Mouse (Mus musculus) neural tube, embryonic 13.5 days (tissue): ENCODE results near the gene Stpg3. TPM values are rescaled to one million over a fixed set of nuclear protein-coding genes. Genes with fewer than 3 reads are reported as not detected.
A peak's percentile ranks its signal among the peaks of the same experiment; 100 is the strongest.

Source experiments
- ATAC-seq: fragments of 200-750 bp; cut with Nextera tagmentation; 2 replicates; pipeline ENCODE4 v1.8.0; 2017; ENCODE audit warnings: low read depth, mild to moderate bottlenecking, moderate TSS enrichment, moderate library complexity
- H3K27ac ChIP-seq: fragments of 300-500 bp; sonication (generic); replicated peaks from 2 replicates; pipeline ENCODE4 v1.5.1; 2015; ENCODE audit warnings: moderate library complexity, mild to moderate bottlenecking, inconsistent platforms
- H3K27me3 ChIP-seq: fragments of 300-500 bp; sonication (generic); 2 replicates; pipeline ENCODE4 v1.6.1; 2015; ENCODE audit warnings: mild to moderate bottlenecking, inconsistent platforms
- H3K36me3 ChIP-seq: fragments of 300-500 bp; sonication (generic); 2 replicates; pipeline ENCODE4 v1.6.1; 2015; ENCODE audit warnings: mild to moderate bottlenecking, inconsistent platforms
- H3K4me1 ChIP-seq: fragments of 300-500 bp; sonication (generic); replicated peaks from 2 replicates; pipeline ENCODE4 v1.6.1; 2015; ENCODE audit warnings: inconsistent platforms
- H3K4me2 ChIP-seq: fragments of 300-500 bp; sonication (generic); 2 replicates; pipeline ENCODE4 v1.6.1; 2015; ENCODE audit warnings: inconsistent platforms, mild to moderate bottlenecking, moderate library complexity
- H3K4me3 ChIP-seq: fragments of 300-500 bp; sonication (generic); 2 replicates; pipeline ENCODE4 v1.5.1; 2015; ENCODE audit warnings: mild to moderate bottlenecking, inconsistent platforms
- H3K9ac ChIP-seq: fragments of 300-500 bp; sonication (generic); 2 replicates; pipeline ENCODE4 v1.6.1; 2015; ENCODE audit warnings: moderate library complexity, mild to moderate bottlenecking, inconsistent platforms
- H3K9me3 ChIP-seq: fragments of 300-500 bp; sonication (generic); 2 replicates; pipeline ENCODE4 v1.6.1; 2016; ENCODE audit warnings: inconsistent platforms
- WGBS: fragments of 180-500 bp; shearing (Covaris S2); methylation state at CpG from one replicate; pipeline ENCODE4 v1.1.7; 2015; 5-methylcytosine and 5-hydroxymethylcytosine counted together
- polyA plus RNA-seq: library from polyadenylated mRNA; unstranded; fragments of >200 nt; fragmentation: Nextera tagmentation; extraction: Ambion mirVana; gene quantifications from 2 replicates; pipeline ENCODE4 v1.2.1, GENCODE M21; 2015

Gene Stpg3
- polyA plus RNA-seq, 1 experiment from 2014 or later, result 0.15 TPM

- Histone ChIP-seq H3K4me1 (peaks cover 21% of the 10 kb centered on the region), H3K27ac (no peak within 1 kb of the TSS), H3K4me3 (no peak within 1 kb of the TSS), H3K4me2 (no peak within 1 kb of the TSS), H3K27me3 (peaks cover 7% of the 10 kb centered on the region; the same call in 1 of the 2 replicates), H3K36me3 (peaks cover 72% of the 10 kb centered on the region), H3K9me3 (no peaks in the 10 kb centered on the region), H3K9ac (no peak within 1 kb of the TSS)
- 92% methylated on average over 10 of the region's 10 CpGs for WGBS
- no peak for ATAC-seq
These were observed 32.0 kb upstream of the Stpg3 start, which contains the start of gene AL732309.1 for GRCm38 (mm10) chr2:25246183-25247072. TSS of gene AL732309.1 (minus strand) at chr2:25246863.

- ATAC-seq, result no peak
- peaks cover 33% of the 10 kb centered on the region for H3K4me1 ChIP-seq
- peaks cover 49% of the 10 kb centered on the region for H3K36me3 ChIP-seq
- H3K4me3 ChIP-seq, result no peak overlapping the region
- 90% methylated on average over 4 of the region's 4 CpGs for WGBS
- H3K27me3 ChIP-seq, result peaks cover 11% of the 10 kb centered on the region; the same call in 1 of the 2 replicates
- H3K4me2 ChIP-seq, result no peak overlapping the region
- no peak overlapping the region for H3K9ac ChIP-seq
- no peak overlapping the region for H3K27ac ChIP-seq
- no peaks in the 10 kb centered on the region for H3K9me3 ChIP-seq
These were observed 29.7 kb upstream of the Stpg3 start for GRCm38 (mm10) chr2:25244144-25244543.

GRCm38 (mm10) chr2:25243342-25243741 is 28.9 kb upstream of the Stpg3 start:
- peaks cover 41% of the 10 kb centered on the region for H3K36me3 ChIP-seq
- H3K9me3 ChIP-seq, result no peaks in the 10 kb centered on the region
- H3K27me3 ChIP-seq, result peaks cover 11% of the 10 kb centered on the region; the same call in 1 of the 2 replicates
- ATAC-seq, result no peak
- H3K4me3 ChIP-seq, result peak overlapping the region; percentile 67
- peaks cover 33% of the 10 kb centered on the region for H3K4me1 ChIP-seq
- peak overlapping the region; percentile 85 for H3K4me2 ChIP-seq
- no peak overlapping the region for H3K27ac ChIP-seq
- WGBS, result 77% methylated on average over 8 of the region's 8 CpGs
- H3K9ac ChIP-seq, result peak overlapping the region; percentile 87

- no peaks in the 10 kb centered on the region for H3K9me3 ChIP-seq
- H3K27ac ChIP-seq, result peak within 1 kb of the TSS; percentile 69
- peak within 1 kb of the TSS; percentile 87 for H3K9ac ChIP-seq
- peaks cover 30% of the 10 kb centered on the region for H3K36me3 ChIP-seq
- WGBS, result 0% methylated on average over 55 of the region's 59 CpGs
- H3K4me1 ChIP-seq, result peaks cover 33% of the 10 kb centered on the region
- peak within 1 kb of the TSS; percentile 85 for H3K4me2 ChIP-seq
- peak; percentile 47 for ATAC-seq
- H3K27me3 ChIP-seq, result peaks cover 11% of the 10 kb centered on the region
- H3K4me3 ChIP-seq, result peak within 1 kb of the TSS; percentile 67
These were observed 27.7 kb upstream of the Stpg3 start, which contains the start of the genes Rnf208 and Cysrt1 for GRCm38 (mm10) chr2:25242101-25242506. TSS of gene Rnf208 (plus strand) at chr2:25242255. TSS of gene Cysrt1 (minus strand) at chr2:25242452.

- H3K27ac ChIP-seq, result peak overlapping the region; percentile 69
- H3K9ac ChIP-seq, result peak overlapping the region; percentile 87
- 22% methylated on average over 6 of the region's 6 CpGs for WGBS
These were observed 27.0 kb upstream of the Stpg3 start for GRCm38 (mm10) chr2:25241438-25241775.

GRCm38 (mm10) chr2:25240723-25241437 is 26.4 kb upstream of the Stpg3 start:
- no peaks in the 10 kb centered on the region for H3K9me3 ChIP-seq
- H3K27ac ChIP-seq, result peak overlapping the region; percentile 69
- peak; percentile 80 for ATAC-seq
- peaks cover 33% of the 10 kb centered on the region for H3K4me1 ChIP-seq
- peak overlapping the region; percentile 67 for H3K4me3 ChIP-seq
- peaks cover 18% of the 10 kb centered on the region for H3K36me3 ChIP-seq
- H3K27me3 ChIP-seq, result peaks cover 11% of the 10 kb centered on the region
- WGBS, result 1% methylated on average over 29 of the region's 29 CpGs
- H3K9ac ChIP-seq, result peak overlapping the region; percentile 87
- H3K4me2 ChIP-seq, result peak overlapping the region; percentile 85

More at GRCm38 (mm10) chr2:25241438-25241775, 27.0 kb upstream of the Stpg3 start:
- Histone ChIP-seq H3K4me2 (peak overlapping the region; percentile 85), H3K36me3 (peaks cover 23% of the 10 kb centered on the region), H3K4me3 (peak overlapping the region; percentile 67), H3K27me3 (peaks cover 11% of the 10 kb centered on the region), H3K9me3 (no peaks in the 10 kb centered on the region), H3K4me1 (peaks cover 33% of the 10 kb centered on the region)
- ATAC-seq, result peak; percentile 45

GRCm38 (mm10) chr2:25240310-25240709 is 25.9 kb upstream of the Stpg3 start:
- peaks cover 12% of the 10 kb centered on the region; the same call in 1 of the 2 replicates for H3K36me3 ChIP-seq
- peak overlapping the region; percentile 85 for H3K4me2 ChIP-seq
- peak overlapping the region; percentile 69 for H3K27ac ChIP-seq
- H3K27me3 ChIP-seq, result peaks cover 11% of the 10 kb centered on the region
- peak overlapping the region; percentile 87 for H3K9ac ChIP-seq
- no peaks in the 10 kb centered on the region for H3K9me3 ChIP-seq
- peak; percentile 2; the same call in 1 of the 2 replicates for ATAC-seq
- 53% methylated on average over 8 of the region's 8 CpGs for WGBS
- H3K4me1 ChIP-seq, result peaks cover 33% of the 10 kb centered on the region
- H3K4me3 ChIP-seq, result peak overlapping the region; percentile 67

- no peak overlapping the region for H3K4me2 ChIP-seq
- peaks cover 33% of the 10 kb centered on the region for H3K4me1 ChIP-seq
- no peak overlapping the region for H3K27ac ChIP-seq
- H3K4me3 ChIP-seq, result no peak overlapping the region
- 88% methylated on average over 3 of the region's 3 CpGs for WGBS
- 0 out of 2 replicates have a peak, but pooled peaks cover 7% of the 10 kb centered on the region for H3K36me3 ChIP-seq
- no peak overlapping the region for H3K9ac ChIP-seq
- H3K27me3 ChIP-seq, result peaks cover 11% of the 10 kb centered on the region
- no peaks in the 10 kb centered on the region for H3K9me3 ChIP-seq
- no peak for ATAC-seq
These were observed 25.3 kb upstream of the Stpg3 start for GRCm38 (mm10) chr2:25239766-25240165.

GRCm38 (mm10) chr2:25238106-25238505 is 23.7 kb upstream of the Stpg3 start:
- no peak overlapping the region for H3K9ac ChIP-seq
- peaks cover 10% of the 10 kb centered on the region for H3K27me3 ChIP-seq
- H3K9me3 ChIP-seq, result no peaks in the 10 kb centered on the region
- no peak overlapping the region for H3K27ac ChIP-seq
- peaks cover 27% of the 10 kb centered on the region for H3K4me1 ChIP-seq
- no peak for ATAC-seq
- H3K4me2 ChIP-seq, result no peak overlapping the region
- H3K4me3 ChIP-seq, result no peak overlapping the region
- H3K36me3 ChIP-seq, result no peaks in the 10 kb centered on the region

GRCm38 (mm10) chr2:25237522-25237921 is 23.1 kb upstream of the Stpg3 start:
- H3K36me3 ChIP-seq, result no peaks in the 10 kb centered on the region
- 68% methylated on average over 4 of the region's 4 CpGs for WGBS

GRCm38 (mm10) chr2:25236614-25237013 is 22.2 kb upstream of the Stpg3 start, which contains the start of gene Rnf224:
TSS of gene Rnf224 (minus strand) at chr2:25236787.
- no peaks in the 10 kb centered on the region for H3K9me3 ChIP-seq
- H3K27me3 ChIP-seq, result peaks cover 6% of the 10 kb centered on the region
- no peaks in the 10 kb centered on the region for H3K36me3 ChIP-seq
- H3K9ac ChIP-seq, result no peak within 1 kb of the TSS
- H3K4me3 ChIP-seq, result no peak within 1 kb of the TSS
- no peak within 1 kb of the TSS for H3K4me2 ChIP-seq
- no peak for ATAC-seq
- no peak within 1 kb of the TSS for H3K27ac ChIP-seq
- H3K4me1 ChIP-seq, result peaks cover 13% of the 10 kb centered on the region
- WGBS, result 37% methylated on average over 8 of the region's 8 CpGs

More at GRCm38 (mm10) chr2:25237522-25237921, 23.1 kb upstream of the Stpg3 start:
- Histone ChIP-seq H3K4me1 (peaks cover 22% of the 10 kb centered on the region), H3K9ac (no peak overlapping the region), H3K9me3 (no peaks in the 10 kb centered on the region), H3K4me2 (no peak overlapping the region), H3K27ac (no peak overlapping the region), H3K4me3 (no peak overlapping the region), H3K27me3 (peaks cover 6% of the 10 kb centered on the region)
- ATAC-seq, result no peak
